Mouse (Mus musculus) cerebellum, postnatal 36 days (tissue): ENCODE results near the gene Kcnk12.

ENCODE experiments used
- DNase-seq, 2 experiments: peaks; one replicate each; pipeline ENCODE4 v3.0.0; 2021 to 2022; ENCODE audit warnings: mixed read lengths in 2 of 2

The Kcnk12 gene

DNA sequence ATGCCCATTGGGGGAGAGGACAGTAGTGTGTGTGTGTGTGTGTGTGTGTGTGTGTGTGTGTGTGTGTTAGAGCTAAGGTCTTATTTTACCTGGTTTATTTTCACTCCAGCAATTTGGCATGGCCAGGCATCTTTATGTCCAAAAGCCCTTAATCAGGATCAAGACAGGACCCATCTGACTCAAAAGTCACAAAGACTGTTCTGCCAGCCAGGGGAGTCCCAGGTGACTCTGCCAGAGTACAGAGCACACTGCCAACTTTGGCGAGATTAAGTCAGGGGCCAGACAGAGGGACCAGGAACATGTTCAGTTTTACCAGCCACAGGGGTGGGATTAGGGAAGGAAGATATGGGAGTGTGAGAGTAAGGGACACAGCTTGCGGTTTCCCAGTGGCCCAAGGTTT, 12.9 kb downstream of the Kcnk12 start:
- DNase-seq, result peak in 1 of 2 experiments; percentile 25

DNA sequence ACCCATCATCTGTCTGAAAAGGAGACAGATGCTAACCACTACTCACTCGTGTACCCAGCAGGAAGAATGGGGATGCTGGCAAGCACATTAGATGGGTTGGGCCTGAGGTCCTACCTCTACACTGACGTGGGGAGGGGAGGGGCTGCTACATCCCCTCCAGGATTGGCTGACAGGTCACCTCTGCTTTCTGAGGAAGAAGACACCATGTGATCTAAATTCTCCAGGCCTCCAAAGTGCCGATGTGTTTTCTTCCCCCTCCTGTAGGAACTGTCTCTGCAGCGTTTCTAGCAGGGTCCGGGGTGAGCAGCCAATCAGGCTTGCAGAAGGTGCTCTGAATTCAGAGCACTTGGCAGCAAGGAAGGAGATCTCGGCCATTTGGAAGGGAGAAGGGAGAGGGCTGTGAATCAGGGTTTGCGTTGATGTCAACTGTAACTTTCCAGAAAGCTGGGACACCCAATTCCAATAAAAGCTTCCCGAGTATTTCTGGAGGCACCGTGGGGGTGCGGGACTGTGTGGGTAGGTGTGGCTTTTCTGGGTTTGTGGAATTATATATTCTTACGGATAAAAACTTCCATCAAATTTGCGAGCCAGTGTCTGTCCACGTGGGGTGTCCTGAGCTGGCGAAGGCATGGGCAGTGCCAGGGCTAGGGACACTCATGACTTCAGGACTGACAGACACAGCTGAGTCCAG, 13.5 kb downstream of the Kcnk12 start:
- DNase-seq, result peak; percentile 27 to 42

DNA sequence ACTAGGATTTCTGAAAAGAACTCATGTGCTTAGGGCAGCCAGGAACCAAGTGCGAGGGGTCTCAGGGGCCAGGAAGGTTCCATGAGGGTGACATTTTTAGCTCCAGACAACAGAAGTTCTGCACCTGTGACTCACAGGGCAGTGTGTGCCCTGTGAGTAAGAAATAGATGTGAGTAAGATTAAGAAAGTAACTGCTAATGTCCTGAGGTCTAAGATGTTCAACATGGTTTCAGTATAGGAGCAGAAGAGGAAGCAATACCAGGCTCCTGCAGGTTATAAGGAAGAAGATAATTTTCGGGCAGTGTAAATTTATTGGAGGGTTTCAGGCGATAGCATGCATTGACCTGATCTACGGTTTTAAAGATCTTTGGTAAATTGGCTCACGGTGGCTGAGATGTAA, 16.6 kb downstream of the Kcnk12 start:
- peak in 1 of 2 experiments; percentile 1 for DNase-seq

- DNase-seq, result no peak
These were observed 17.6 kb downstream of the Kcnk12 start for GRCm38 (mm10) chr17:87780164-87780563.

- DNase-seq, result no peak
These were observed 22.8 kb downstream of the Kcnk12 start for GRCm38 (mm10) chr17:87774982-87775381.

GRCm38 (mm10) chr17:87773175-87773574, 24.6 kb downstream of the Kcnk12 start:
- DNase-seq, result no peak

GRCm38 (mm10) chr17:87770766-87771165, 27.0 kb downstream of the Kcnk12 start:
- DNase-seq, result peak; percentile 87 to 90

GRCm38 (mm10) chr17:87766888-87767287, 30.9 kb downstream of the Kcnk12 start:
- peak; percentile 53 to 59 for DNase-seq

DNA sequence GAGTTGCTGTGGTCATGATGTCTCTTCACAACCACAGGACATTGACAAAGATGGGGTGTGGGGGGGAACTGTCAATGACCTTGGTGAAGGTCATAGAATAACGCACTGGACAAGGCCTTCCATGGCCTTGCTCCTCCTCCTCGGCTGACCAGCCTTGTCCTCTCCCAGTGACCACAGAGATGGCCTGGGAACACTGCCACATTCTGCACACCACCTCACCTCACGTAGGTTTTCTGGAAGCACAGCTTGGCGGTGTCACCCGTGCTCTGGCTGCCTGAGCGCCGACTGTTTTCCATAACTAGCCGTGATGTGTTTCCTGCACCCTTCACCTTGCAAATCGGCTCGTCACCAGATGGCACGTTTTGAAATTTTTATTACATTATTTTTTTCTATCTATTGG, 32.8 kb downstream of the Kcnk12 start:
- peak in 1 of 2 experiments; percentile 58 for DNase-seq

GRCm38 (mm10) chr17:87763146-87763545, 34.6 kb downstream of the Kcnk12 start:
- no peak for DNase-seq

DNA sequence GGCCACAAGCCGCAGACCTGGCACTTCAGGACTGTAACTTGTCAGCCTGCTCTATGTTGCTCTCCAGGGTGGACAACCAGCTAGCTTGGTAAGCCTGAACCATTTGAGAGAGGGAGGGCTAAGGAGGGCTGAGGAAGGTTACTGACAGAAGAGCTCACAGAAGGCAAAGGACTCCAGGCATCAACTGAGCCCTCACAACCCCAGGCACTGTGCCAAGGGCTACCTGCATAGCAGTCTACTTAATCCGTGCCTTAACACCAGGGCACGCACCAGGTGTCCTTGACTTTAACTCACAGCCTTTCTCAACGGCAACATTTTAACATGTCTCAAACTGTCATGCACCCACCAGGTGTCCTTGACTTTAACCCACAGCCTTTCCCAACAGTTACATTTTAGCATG, 37.5 kb downstream of the Kcnk12 start:
- peak; percentile 59 to 60 for DNase-seq

DNA sequence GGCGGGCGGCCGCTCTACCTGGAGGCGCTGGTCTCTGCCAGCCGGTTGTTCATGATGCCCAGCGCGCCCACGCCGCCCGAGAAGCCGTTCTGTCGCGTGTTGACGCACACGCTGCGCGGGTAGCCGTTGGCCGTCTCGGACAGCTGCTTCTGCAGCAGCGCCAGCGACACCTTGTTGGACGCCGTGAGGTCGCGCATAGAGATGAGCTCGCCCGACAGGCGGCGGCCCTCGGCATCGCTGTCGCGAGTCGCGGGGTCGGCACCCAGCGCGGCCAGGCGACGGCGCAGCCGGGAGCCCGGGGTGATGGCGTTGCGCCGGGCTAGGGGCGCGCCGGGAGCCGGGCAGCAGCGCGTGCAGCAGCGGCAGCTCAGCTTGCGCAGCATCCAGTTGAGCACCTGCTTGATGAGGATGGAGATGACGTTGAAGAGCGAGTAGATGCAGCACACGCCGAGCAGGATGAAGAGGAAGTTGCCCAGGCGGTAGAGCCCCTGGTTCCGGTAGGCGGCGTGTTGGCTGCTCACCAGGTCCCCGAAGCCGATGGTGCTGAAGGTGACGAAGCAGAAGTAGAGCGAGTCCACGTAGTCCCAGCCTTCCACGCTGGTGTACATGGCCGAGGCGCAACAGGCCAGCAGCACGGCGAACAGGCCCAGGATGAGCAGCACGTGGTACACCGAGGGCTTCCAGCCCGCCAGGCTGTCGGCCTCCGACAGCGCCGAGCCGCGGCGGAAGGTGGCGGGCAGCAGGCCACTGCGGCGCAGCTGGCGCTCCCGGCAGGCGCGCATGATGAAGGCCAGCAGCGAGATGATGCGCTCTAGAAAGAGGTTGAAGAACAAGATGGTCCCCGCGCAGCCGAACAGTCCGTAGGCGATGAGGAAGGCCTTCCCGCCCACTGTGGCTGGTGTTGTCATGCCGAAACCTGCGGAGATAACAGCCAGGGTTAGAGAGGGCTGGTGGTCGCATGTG, 51.6 kb downstream of the Kcnk12 start:
- peak; percentile 56 to 60 for DNase-seq

DNA sequence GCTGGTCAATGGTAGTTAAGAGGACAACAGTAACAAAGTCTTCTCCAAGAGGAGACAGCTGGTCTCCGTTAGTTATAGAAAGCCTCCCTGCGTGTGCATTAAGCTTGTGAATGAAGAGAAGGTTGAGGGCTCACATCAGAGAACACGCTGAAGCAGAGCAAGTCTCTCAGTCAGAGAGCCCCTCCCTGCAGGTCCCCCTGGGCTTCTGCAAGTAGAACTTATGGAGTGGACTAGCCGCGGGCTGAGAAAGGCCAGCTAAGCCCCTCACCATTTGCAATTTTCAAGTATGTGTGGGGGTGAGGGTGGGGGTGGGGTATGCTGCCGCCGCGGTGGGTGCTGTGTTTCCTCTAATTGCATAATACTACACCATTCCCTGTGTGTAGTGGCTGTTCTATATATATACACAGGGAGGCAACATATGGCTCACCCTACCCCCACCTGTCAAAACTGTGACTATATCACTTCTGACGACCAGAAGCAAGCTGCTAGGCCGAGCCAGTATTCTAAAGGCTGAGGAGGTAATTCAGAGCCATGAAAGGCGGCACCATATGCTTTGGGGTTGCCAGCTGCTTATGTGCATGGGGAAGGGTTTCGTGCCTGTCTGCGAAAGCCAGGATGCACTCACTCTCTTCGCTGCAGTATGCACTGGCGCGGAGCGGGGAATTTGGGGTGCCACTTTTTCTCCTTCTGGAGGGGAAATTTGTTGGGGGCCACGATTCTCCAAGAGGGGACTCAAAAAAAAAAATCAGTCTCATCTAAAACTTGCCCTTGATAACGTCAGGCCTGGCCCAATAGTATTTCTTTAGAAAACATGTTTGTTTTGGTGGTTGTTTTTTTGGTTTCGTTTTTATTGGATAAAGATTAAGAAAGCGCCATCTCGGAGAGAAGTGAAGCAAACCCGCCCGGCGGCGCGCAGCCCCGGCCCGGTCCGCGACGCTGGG, 52.5 kb downstream of the Kcnk12 start:
- peak; percentile 65 to 70 for DNase-seq

DNA sequence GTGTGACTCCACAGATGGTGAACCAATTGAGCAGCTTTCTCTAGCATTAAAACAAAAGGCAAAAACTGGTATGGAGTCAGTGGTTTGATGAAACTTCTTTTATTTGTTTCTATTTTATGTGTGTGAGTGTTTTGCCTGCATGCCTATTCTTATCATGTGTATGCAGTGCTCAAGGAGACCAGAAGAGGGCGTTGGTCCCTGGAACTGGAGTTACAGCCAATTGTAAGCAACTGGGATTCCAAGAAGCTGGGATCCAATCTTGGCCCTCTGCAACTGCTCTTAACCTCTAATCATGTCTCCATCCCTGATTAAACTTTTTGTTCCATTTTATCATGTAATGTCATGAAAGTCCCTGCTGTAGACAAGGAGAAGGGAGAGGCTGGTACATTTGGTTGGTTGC, 58.0 kb downstream of the Kcnk12 start:
- DNase-seq, result no peak

- no peak for DNase-seq
These were observed 60.6 kb downstream of the Kcnk12 start for GRCm38 (mm10) chr17:87737144-87737543.

- DNase-seq, result no peak
These were observed 63.3 kb downstream of the Kcnk12 start for GRCm38 (mm10) chr17:87734471-87734870.

GRCm38 (mm10) chr17:87731962-87732361, 65.8 kb downstream of the Kcnk12 start:
- DNase-seq, result no peak

DNA sequence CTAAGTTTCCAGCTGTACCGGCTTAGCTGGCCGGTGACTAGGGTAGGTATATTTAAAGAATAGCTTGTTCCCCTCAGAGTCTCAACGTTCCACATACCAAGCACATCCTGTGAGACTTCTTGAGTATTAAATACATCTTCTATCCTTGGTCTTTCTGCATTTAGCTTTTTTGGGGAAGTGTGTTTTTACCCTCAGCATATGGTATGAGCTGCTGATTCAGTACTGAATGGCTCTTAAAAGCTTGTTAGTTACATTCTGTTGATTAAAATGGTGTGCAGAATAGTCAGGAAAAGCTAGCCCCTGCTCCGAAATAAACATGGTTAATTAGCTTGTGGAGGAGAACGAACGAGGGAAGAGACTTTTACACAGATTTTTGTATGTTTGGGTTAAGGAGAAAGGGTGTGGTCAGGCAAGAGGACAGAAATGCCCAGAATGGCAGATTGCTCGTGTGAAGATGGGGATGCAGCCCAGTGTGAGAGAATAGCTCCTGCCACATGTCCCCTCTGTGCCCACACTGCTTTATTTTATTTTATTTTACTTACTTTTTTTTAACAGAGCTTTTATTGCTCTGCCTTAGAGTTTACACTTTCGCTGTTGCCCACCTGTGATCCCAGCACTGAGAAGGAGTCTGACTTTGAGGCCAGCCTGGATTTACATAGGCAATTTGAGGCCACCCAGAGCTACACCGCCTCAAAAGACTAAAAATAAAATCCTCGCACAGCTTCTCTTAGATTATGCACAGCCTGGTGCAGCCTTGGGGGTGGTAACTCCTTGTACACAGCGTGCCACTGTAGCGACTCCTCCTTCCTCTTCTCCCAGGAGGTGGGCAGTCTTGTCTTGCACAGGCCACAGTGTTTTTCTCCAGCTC, 71.1 kb downstream of the Kcnk12 start:
- DNase-seq, result no peak

DNA sequence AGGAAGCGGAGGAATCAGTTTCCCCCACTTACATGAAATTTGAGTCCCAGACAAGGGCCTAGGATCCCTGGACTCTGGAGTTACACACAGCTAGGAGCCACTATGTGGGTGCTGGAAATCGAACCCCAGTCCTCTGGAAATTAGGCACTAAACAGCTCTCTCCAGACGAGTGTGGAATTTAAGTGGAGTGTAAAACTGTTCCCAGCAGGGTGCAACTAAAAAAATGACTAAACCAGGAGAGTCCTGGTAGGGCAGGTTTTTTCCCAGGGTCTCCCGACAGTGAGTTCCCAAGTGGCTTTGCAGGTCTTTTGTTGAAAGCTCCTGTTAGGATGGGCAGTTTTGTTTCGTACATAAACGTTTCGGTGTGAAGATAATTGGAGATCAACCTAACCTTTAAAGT, 73.1 kb downstream of the Kcnk12 start:
- DNase-seq, result no peak

DNA sequence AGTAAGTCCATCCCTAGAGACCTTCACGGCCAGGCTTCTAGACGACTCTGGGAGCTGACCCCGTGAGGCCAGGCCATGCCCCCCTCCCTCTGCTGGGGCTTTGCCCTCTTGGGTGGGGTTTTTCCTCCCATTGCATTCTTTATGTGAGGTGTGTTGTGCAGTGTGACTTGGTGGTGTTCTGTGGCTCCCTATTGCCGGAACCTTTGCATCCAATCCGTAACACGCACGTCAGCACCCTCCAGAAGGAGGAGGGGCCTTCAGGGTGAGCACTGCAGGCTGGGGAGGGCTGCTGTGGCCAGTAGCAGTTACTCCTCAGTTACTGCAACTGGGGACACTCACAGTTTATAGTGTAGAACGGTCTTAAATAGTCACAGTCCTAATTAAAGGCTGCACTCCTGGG, 97.7 kb downstream of the Kcnk12 start:
- DNase-seq, result no peak

- DNase-seq, result no peak
These were observed 98.6 kb downstream of the Kcnk12 start for GRCm38 (mm10) chr17:87698996-87699765.
